Mouse (Mus musculus) ES-Bruce4 (cell line): ENCODE results near the gene Hira. TPM values are rescaled to one million over a fixed set of nuclear protein-coding genes. Genes with fewer than 3 reads are reported as not detected.
"Not testable (repeated sequence)": the region's sequence is repeated elsewhere in the genome, so short reads cannot be mapped to it uniquely, and the experiment has no call there.

Source experiments
- H3K27ac ChIP-seq: 2 replicates; pipeline ENCODE4 v1.5.1; 2012; ENCODE audit warnings: low read length, inconsistent platforms; ENCODE audit not compliant: insufficient read depth
- H3K27me3 ChIP-seq: 2 replicates; pipeline ENCODE4 v1.6.1; 2012; ENCODE audit warnings: mild to moderate bottlenecking, low read length, inconsistent platforms; ENCODE audit not compliant: control insufficient read depth, poor library complexity, insufficient read depth, severe bottlenecking
- H3K36me3 ChIP-seq: 2 replicates; pipeline ENCODE4 v1.6.1; 2012; ENCODE audit warnings: inconsistent platforms, mild to moderate bottlenecking, low read length, moderate library complexity; ENCODE audit not compliant: control insufficient read depth, poor library complexity, insufficient read depth, severe bottlenecking
- H3K4me1 ChIP-seq: one replicate; pipeline ENCODE4 v1.8.1; 2011; ENCODE audit warnings: low read length; ENCODE audit not compliant: control insufficient read depth, insufficient read depth
- H3K4me3 ChIP-seq: 2 replicates; pipeline ENCODE4 v1.5.1; 2011; ENCODE audit warnings: low read depth, mild to moderate bottlenecking, low read length
- H3K9ac ChIP-seq: 2 replicates; pipeline ENCODE4 v1.6.1; 2012; ENCODE audit warnings: low read depth, mild to moderate bottlenecking, inconsistent platforms; ENCODE audit not compliant: poor library complexity, severe bottlenecking
- H3K9me3 ChIP-seq: replicated peaks from 2 replicates; pipeline ENCODE4 v1.6.1; 2012; ENCODE audit warnings: mild to moderate bottlenecking, low read length, inconsistent platforms; ENCODE audit not compliant: control insufficient read depth, poor library complexity, insufficient read depth, severe bottlenecking
- CTCF ChIP-seq: IDR thresholded peaks from one replicate; pipeline ENCODE4 v1.8.1; 2011; ENCODE audit warnings: low read depth, low read length
- EP300 ChIP-seq: IDR thresholded peaks from 2 replicates; pipeline ENCODE4 v1.6.1; 2011; ENCODE audit warnings: low read depth, low read length; ENCODE audit not compliant: insufficient read depth
- POLR2A ChIP-seq: IDR thresholded peaks from one replicate; pipeline ENCODE4 v1.8.1; 2011; ENCODE audit warnings: low read length; ENCODE audit not compliant: insufficient read depth
- polyA plus RNA-seq: library from polyadenylated mRNA; stranded (reverse); fragments of >200 nt; gene quantifications from 2 replicates; pipeline ENCODE4 v1.2.4, GENCODE M21; 2011; ENCODE audit warnings: low read depth; ENCODE audit not compliant: missing spikeins, insufficient read depth, insufficient read length

The Hira gene
- polyA plus RNA-seq, 1 experiment, result 113 TPM

DNA sequence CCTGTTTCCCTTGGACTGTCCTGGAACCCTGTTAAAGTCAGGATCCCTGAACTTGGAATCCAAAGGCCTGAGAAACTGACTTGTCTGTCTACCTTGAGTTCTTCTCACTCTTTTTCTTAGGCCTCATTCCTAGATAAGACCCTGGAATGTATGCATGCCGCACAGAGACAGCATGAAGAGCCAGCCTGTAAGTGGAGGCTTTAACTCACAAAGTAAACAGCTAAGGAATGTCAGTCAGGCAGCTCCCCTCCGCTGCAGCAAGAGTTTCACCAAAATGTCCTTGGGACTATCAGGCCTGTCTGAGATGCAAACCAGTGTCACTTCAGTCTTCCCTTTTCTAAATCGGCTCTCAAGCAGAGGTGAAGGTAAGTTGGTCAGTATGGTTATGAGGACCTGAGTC, 94.0 kb downstream of the Hira start:
- H3K36me3 ChIP-seq, result peaks cover 21% of the 10 kb centered on the region

DNA sequence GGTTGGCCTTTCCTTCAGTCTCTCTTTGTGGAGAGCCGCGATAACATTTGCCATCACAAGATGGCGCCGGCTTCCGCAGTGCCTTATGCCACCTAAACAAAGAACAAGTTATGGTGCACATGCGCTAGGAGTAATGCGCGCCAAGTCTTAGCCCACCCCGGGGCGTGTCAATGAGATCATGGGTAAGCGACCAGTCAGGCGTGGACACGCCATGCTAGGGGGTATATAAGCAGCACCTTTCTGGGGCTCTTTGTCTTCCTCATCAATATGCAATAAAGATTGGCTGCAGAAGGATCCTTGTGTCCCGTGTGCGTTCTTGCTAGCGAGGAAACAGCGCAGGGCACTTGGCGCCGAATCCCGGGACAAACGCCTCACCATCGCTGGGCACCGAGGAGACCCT, 98.8 kb downstream of the Hira start:
- H3K27me3 ChIP-seq, H3K4me1 ChIP-seq, H3K9ac ChIP-seq, H3K9me3 ChIP-seq, H3K27ac ChIP-seq, H3K36me3 ChIP-seq: not testable (repeated sequence)
- TF ChIP-seq CTCF, result peak; percentile 33
- peak overlapping the region; percentile 23 for H3K4me3 ChIP-seq

More for the DNA sequence above, 94.0 kb downstream of the Hira start:
- H3K4me3 ChIP-seq, result no peak overlapping the region
- H3K27me3 ChIP-seq, result no peaks in the 10 kb centered on the region
- no peaks in the 10 kb centered on the region for H3K9me3 ChIP-seq
- H3K27ac ChIP-seq, result no peak overlapping the region
- no peak overlapping the region for H3K9ac ChIP-seq
- TF ChIP-seq EP300 (no peak), CTCF (no peak), POLR2A (no peak)
- no peaks in the 10 kb centered on the region for H3K4me1 ChIP-seq

DNA sequence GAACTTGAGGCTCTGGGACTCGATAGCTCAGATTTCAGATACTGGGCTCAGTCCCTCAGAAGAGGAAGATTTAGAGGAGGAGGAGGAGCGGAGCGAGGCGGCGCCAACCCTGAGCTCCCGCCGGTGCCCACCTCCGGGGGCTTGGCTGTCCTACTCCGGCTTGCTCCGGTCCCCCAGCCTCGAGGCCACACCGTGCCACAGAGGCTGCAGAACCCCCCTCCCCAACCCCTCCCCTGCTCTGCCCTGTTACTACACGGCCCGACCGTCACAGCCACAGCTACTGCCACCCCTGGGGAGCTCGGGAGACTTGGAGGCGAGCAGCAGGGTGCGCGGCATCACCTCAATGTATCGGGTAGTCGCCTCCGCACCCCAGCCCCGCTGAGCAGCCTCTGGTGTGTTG, 99.5 kb downstream of the Hira start:
- TF ChIP-seq POLR2A (no peak), EP300 (no peak), CTCF (no peak)
- H3K27ac ChIP-seq, result no peak overlapping the region
- H3K36me3 ChIP-seq, result no peaks in the 10 kb centered on the region
- peak overlapping the region; percentile 38 for H3K4me3 ChIP-seq
- H3K9ac ChIP-seq, result no peak overlapping the region
- no peaks in the 10 kb centered on the region for H3K27me3 ChIP-seq
- H3K4me1 ChIP-seq, result no peaks in the 10 kb centered on the region
- H3K9me3 ChIP-seq, result peaks cover 8% of the 10 kb centered on the region; the same call in 1 of the 2 replicates

DNA sequence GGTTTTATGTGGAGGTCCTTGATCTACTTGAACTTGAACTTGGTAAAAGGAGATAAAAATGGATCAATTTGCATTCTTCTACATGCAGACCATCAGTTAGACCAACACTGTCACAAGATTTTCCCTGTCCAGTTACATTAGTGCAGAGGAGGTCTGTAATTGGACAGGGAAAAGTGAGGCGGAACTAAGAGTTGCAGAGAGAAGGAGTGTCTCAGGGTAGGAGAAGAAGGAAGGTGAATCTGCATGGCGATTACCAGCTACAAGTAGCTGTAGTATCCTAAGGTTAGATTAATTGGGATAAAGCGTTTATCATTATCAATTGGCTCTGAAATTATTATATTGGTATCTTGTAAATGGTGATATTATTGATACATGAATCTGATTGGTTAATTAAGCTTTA, 109.5 kb downstream of the Hira start:
- no peaks in the 10 kb centered on the region for H3K27me3 ChIP-seq
- TF ChIP-seq EP300 (no peak), POLR2A (no peak), CTCF (no peak)
- no peak overlapping the region for H3K27ac ChIP-seq
- no peaks in the 10 kb centered on the region; the same call in 1 of the 2 replicates for H3K9me3 ChIP-seq
- no peaks in the 10 kb centered on the region for H3K36me3 ChIP-seq
- no peak overlapping the region for H3K4me3 ChIP-seq
- no peak overlapping the region for H3K9ac ChIP-seq
- H3K4me1 ChIP-seq, result no peaks in the 10 kb centered on the region

DNA sequence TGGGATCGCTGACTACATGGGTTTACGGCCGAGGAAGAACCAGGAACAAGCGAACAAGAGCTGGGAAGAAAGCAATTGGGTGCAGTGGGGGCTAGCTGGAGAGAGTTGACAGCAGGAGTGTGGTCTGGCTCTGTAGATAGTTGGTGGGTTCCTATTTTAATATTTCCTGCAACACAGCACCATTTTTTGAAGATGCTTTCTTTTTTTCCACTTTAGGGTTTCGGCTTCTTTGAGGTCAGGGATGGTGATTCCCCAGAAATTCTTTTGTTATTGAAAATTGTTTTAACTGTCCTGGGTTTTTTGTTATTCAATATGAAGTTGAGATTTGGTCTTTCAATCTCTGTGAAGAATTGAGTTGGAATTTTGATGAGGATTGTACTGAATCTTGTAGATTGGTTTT, 110.0 kb downstream of the Hira start:
- H3K36me3 ChIP-seq, result no peaks in the 10 kb centered on the region
- no peaks in the 10 kb centered on the region for H3K4me1 ChIP-seq
- no peak overlapping the region for H3K4me3 ChIP-seq
- H3K9ac ChIP-seq, result no peak overlapping the region
- no peak for TF ChIP-seq CTCF
- TF ChIP-seq EP300, result no peak
- TF ChIP-seq POLR2A, result no peak
- H3K27ac ChIP-seq, result no peak overlapping the region
- H3K27me3 ChIP-seq, result no peaks in the 10 kb centered on the region
- no peaks in the 10 kb centered on the region; the same call in 1 of the 2 replicates for H3K9me3 ChIP-seq

GRCm38 (mm10) chr16:19002610-19003389, 126.0 kb downstream of the Hira start:
- TF ChIP-seq CTCF, result peak; percentile 64
- H3K4me3 ChIP-seq, H3K4me1 ChIP-seq, H3K9me3 ChIP-seq, H3K36me3 ChIP-seq, H3K27ac ChIP-seq, H3K27me3 ChIP-seq, H3K9ac ChIP-seq: not testable (repeated sequence)
